Mouse (Mus musculus) hindbrain, embryonic 13.5 days (tissue): ENCODE data around the gene Cat. TPM values are rescaled to one million over a fixed set of nuclear protein-coding genes. Genes with fewer than 3 reads are reported as not detected.

Source experiments
- ATAC-seq: fragments of 200-750 bp; cut with Nextera tagmentation; 2 replicates; pipeline ENCODE4 v1.8.0; 2017; ENCODE audit warnings: moderate TSS enrichment; ENCODE audit not compliant: low FRiP score
- H3K27ac ChIP-seq: fragments of 300-500 bp; sonication (generic); 2 replicates; pipeline ENCODE4 v1.5.1; 2015; ENCODE audit warnings: inconsistent platforms, mild to moderate bottlenecking, moderate library complexity
- H3K27me3 ChIP-seq: fragments of 300-500 bp; sonication (generic); 2 replicates; pipeline ENCODE4 v1.6.1; 2015; ENCODE audit warnings: mild to moderate bottlenecking, inconsistent platforms
- H3K36me3 ChIP-seq: fragments of 300-500 bp; sonication (generic); 2 replicates; pipeline ENCODE4 v1.6.1; 2015; ENCODE audit warnings: mild to moderate bottlenecking, inconsistent platforms
- H3K4me1 ChIP-seq: fragments of 300-500 bp; sonication (generic); replicated peaks from 2 replicates; pipeline ENCODE4 v1.6.1; 2015; ENCODE audit warnings: inconsistent platforms
- H3K4me2 ChIP-seq: fragments of 300-500 bp; sonication (generic); 2 replicates; pipeline ENCODE4 v1.6.1; 2015; ENCODE audit warnings: inconsistent platforms, mild to moderate bottlenecking, moderate library complexity
- H3K4me3 ChIP-seq: fragments of 300-500 bp; sonication (generic); 2 replicates; pipeline ENCODE4 v1.5.1; 2015; ENCODE audit warnings: mild to moderate bottlenecking, inconsistent platforms
- H3K9ac ChIP-seq: fragments of 300-500 bp; sonication (generic); 2 replicates; pipeline ENCODE4 v1.6.1; 2015; ENCODE audit warnings: mild to moderate bottlenecking, inconsistent platforms
- H3K9me3 ChIP-seq: fragments of 300-500 bp; sonication (generic); 2 replicates; pipeline ENCODE4 v1.6.1; 2016; ENCODE audit warnings: inconsistent platforms
- WGBS: fragments of 180-500 bp; shearing (Covaris S2); methylation state at CpG from one replicate; pipeline ENCODE4 v1.1.7; 2015; 5-methylcytosine and 5-hydroxymethylcytosine counted together
- polyA plus RNA-seq: library from polyadenylated mRNA; unstranded; fragments of >200 nt; fragmentation: Nextera tagmentation; extraction: Ambion mirVana; gene quantifications from 2 replicates; pipeline ENCODE4 v1.2.1, GENCODE M21; 2015

Cat gene
- polyA plus RNA-seq, 1 experiment from 2014 or later = 74.1 TPM

DNA sequence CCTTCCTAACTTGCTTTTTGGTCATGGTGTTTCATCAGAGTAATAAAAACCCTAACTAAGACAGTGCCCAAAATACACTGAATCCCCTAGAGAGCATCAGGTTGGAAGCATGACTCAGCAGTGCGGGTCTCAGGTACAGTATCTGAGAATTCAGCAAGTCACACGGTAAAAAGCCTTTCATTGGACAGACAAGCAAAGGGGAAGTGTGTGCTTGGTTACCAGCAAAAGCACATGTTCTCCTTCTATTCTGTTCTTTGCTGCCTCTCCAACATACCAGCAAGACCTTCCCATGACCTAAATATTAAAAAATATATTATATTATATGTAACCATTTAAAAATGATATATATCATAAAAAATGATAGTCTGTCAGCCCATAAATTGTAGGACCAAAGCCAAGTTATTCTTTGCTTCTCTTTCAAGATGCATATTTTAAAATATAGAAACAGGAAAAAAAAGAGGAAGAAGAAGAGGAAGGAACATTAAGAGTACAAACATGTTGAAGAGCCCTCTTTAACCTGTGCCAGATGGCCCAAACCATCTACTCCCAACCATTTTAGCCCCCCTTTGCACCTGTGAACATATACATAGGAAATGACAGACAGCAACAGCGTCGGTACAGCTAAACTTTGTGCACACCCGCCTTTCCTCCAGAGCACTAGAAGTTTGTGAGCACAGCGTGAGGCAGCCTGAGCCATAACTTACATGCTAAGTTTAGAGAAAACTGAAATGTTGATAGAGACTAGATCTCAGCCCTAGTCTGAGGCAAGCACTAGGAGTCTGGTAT lies 10.9 kb upstream of the Cat start:
- H3K36me3 ChIP-seq = no peaks in the 10 kb centered on the region
- H3K27me3 ChIP-seq = no peaks in the 10 kb centered on the region
- no peak overlapping the region for H3K4me3 ChIP-seq
- H3K4me1 ChIP-seq = no peaks in the 10 kb centered on the region
- WGBS = 90% methylated on average over 6 of the region's 6 CpGs
- no peak overlapping the region for H3K4me2 ChIP-seq
- no peak for ATAC-seq
- no peak overlapping the region for H3K9ac ChIP-seq
- no peak overlapping the region for H3K27ac ChIP-seq
- H3K9me3 ChIP-seq = no peaks in the 10 kb centered on the region

DNA sequence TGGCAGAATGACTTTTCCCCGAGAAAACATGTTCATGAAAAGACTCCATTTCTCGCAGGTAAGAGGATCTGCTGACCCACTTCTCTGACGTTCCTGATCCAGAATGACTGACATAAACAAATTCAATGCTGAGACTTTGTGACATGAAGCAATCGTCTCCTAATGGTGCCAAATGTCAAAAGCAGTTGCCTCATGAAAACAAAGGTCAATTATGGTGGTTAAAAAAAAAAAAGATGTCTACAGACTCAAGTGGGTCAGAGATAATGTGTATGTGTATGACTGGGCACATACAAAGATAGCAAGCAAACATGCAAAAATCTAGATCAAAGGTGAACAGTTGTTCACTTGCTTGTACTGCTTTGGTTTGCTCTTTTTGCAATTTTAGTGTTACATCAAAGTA lies 8.9 kb upstream of the Cat start:
- H3K4me3 ChIP-seq = no peak overlapping the region

DNA sequence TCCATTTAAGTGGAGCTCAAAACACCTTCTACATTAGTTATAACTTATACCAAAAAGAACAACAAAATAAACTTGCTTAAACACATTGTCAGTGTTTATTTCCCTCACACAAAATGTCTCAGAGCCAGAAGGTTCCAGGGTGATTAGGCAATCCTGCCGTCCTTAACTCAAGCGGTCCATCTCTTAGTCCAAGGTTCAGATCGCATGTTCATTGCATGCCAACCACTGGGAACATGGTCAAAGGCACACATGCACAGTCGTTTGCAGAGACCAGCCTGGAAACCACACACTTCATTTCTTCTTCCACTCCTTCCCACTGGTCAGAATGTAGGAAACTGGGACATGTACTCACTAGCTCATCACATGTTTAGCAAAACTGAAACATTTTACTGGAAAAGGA lies 7.6 kb upstream of the Cat start:
- Histone ChIP-seq H3K27me3 (no peaks in the 10 kb centered on the region), H3K27ac (no peak overlapping the region), H3K36me3 (no peaks in the 10 kb centered on the region), H3K4me2 (no peak overlapping the region), H3K9ac (no peak overlapping the region), H3K4me3 (no peak overlapping the region), H3K4me1 (no peaks in the 10 kb centered on the region), H3K9me3 (no peaks in the 10 kb centered on the region)
- 92% methylated on average over 4 of the region's 4 CpGs for WGBS
- ATAC-seq = no peak

More for the DNA sequence above, 8.9 kb upstream of the Cat start:
- Histone ChIP-seq H3K4me1 (no peaks in the 10 kb centered on the region), H3K27me3 (no peaks in the 10 kb centered on the region), H3K9me3 (no peaks in the 10 kb centered on the region), H3K36me3 (no peaks in the 10 kb centered on the region), H3K9ac (no peak overlapping the region), H3K27ac (no peak overlapping the region), H3K4me2 (no peak overlapping the region)
- ATAC-seq = no peak
- 73% methylated on average over 4 of the region's 4 CpGs for WGBS

DNA sequence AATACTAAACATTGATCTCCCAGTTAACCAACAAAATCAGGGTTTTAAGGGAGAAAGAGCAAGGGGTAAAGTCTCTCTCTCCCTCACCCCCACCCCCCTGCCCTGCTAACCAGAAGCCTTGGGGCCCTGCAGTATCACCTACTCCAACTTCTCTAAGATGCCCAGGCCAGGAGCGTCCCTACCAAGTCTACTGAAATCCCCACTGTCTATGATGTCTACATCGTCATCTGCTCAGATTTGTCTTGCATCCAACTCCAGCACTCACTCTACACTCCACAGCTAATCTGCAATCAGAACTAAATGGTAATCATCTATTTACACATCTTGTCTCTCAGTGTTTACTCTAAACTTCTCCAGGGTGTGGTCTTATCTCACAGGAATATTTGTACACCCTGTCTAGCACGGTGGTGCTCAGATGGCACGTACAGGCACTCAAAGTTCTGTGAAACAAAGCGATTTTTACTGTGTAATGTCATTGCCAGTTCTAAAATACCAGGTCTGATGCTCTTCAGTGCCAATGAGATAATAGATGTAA lies 907 bp downstream of the Cat start:
- H3K27ac ChIP-seq = peak overlapping the region; percentile 97
- peak overlapping the region; percentile 79 for H3K4me3 ChIP-seq
- no peaks in the 10 kb centered on the region for H3K9me3 ChIP-seq
- H3K4me1 ChIP-seq = peaks cover 28% of the 10 kb centered on the region
- H3K36me3 ChIP-seq = 0 out of 2 replicates have a peak, but pooled peaks cover 4% of the 10 kb centered on the region
- H3K4me2 ChIP-seq = peak overlapping the region; percentile 76
- 51% methylated on average over 5 of the region's 5 CpGs for WGBS
- ATAC-seq = no peak
- peak overlapping the region; percentile 89 for H3K9ac ChIP-seq
- H3K27me3 ChIP-seq = no peaks in the 10 kb centered on the region

DNA sequence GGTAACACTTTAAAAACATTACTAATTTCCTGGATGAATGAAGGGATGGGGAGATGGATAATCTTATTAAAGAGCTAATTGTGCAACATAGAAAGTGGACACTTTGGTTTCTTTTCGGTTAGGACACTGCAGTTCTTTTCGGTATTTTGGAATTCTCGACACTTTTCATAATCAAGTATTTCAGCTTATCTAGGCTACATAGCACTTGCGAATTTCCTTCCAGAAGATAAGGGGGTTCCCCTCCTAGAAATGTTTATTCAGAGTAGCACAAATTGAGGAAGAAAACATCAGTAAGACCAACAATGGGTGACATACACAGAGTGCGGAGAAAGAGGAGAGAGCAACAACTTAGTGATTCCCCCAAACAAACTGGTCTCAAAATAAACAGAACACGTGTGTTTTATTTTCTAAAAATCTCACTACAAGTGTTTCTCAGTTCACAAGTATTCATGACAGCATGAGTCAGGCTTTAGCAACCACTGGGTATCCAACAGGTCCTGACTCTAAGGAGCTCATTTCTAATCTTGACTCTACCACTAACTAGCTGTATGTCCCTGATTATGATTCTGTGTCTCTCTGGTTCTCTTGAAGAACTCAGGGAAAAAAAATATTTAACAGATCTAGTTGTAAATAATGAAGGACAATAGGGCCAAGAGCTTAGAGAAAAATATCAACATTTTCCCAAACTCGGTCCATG lies 1.5 kb downstream of the Cat start:
- peak overlapping the region; percentile 79 for H3K4me3 ChIP-seq
- H3K27me3 ChIP-seq = no peaks in the 10 kb centered on the region
- 87% methylated on average over 7 of the region's 7 CpGs for WGBS
- no peak for ATAC-seq
- H3K27ac ChIP-seq = no peak overlapping the region
- H3K4me1 ChIP-seq = peaks cover 28% of the 10 kb centered on the region
- H3K9me3 ChIP-seq = no peaks in the 10 kb centered on the region
- 0 out of 2 replicates have a peak, but pooled peaks cover 4% of the 10 kb centered on the region for H3K36me3 ChIP-seq
- peak overlapping the region; percentile 89 for H3K9ac ChIP-seq
- peak overlapping the region; percentile 76 for H3K4me2 ChIP-seq

DNA sequence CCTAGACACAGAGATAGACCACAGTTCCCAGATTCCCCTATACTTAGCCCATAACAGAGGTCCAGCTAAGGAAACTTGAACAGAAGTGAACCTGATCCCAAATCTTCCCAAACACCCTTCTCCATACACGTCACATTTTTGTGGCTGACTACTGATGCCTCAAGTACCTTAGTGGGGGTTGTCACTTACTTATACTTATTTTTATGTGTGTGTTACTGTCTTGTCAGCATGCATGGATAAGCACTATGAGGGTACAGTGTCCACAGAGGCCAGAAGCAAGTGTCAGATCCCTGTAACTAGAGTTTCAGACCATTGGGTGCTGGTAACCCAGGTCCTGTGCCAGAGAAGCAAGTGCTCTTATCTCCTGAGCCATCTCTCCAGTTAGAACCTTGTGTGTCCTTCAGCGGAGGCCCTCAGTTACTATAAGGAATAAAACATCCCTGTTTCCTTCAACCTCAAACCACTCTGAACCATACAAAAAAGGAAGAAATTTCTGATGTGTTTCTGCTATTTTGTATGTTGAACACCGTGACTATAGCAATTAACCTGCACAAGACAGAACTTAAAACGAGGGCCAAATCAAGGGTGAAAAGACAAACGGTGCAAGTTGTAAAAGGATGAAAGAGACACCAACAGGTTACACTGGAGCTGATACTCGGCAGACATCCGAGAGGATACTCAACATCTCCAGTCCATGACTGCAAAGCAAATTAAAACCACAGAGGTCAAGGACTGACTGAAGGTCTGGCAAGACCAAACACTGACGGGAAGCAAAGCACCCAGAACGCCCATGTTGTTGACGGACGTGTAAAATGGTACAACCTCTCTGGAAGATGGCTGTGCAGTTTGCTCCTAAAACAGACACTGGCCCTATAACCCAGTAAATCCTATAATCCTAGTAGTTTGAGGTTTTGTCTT lies 3.4 kb downstream of the Cat start:
- Histone ChIP-seq H3K4me2 (no peak overlapping the region), H3K36me3 (0 out of 2 replicates have a peak, but pooled peaks cover 4% of the 10 kb centered on the region)

DNA sequence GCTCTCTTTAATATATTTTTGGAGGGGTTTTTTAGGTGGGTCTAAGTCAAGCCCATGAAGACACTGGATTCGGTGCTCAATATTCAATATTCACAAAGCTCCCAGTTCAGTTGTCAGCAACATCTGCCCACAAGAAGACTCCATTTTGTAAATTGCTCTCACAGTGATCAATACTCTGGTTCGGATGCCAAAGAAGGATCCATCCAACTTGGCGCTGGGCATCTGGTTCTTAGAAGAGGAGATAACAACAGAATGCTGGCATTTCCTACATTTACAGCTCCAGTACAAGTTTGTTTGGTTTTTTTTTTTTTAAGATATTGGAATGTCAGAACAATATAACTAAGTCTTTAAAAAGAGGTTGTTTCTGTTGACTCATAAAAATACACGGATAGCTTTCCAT lies 4.1 kb downstream of the Cat start:
- H3K27me3 ChIP-seq = no peaks in the 10 kb centered on the region
- no peak overlapping the region for H3K27ac ChIP-seq
- H3K9me3 ChIP-seq = no peaks in the 10 kb centered on the region
- WGBS = 95% methylated on average over 4 of the region's 4 CpGs
- peaks cover 4% of the 10 kb centered on the region; the same call in 1 of the 2 replicates for H3K36me3 ChIP-seq
- H3K4me2 ChIP-seq = no peak overlapping the region
- no peak for ATAC-seq
- no peak overlapping the region for H3K4me3 ChIP-seq
- peaks cover 28% of the 10 kb centered on the region for H3K4me1 ChIP-seq
- H3K9ac ChIP-seq = no peak overlapping the region

More for the DNA sequence above, 3.4 kb downstream of the Cat start:
- Histone ChIP-seq H3K4me1 (peaks cover 28% of the 10 kb centered on the region), H3K9me3 (no peaks in the 10 kb centered on the region), H3K9ac (no peak overlapping the region), H3K4me3 (no peak overlapping the region), H3K27ac (no peak overlapping the region), H3K27me3 (no peaks in the 10 kb centered on the region)
- 89% methylated on average over 11 of the region's 11 CpGs for WGBS
- ATAC-seq = no peak

DNA sequence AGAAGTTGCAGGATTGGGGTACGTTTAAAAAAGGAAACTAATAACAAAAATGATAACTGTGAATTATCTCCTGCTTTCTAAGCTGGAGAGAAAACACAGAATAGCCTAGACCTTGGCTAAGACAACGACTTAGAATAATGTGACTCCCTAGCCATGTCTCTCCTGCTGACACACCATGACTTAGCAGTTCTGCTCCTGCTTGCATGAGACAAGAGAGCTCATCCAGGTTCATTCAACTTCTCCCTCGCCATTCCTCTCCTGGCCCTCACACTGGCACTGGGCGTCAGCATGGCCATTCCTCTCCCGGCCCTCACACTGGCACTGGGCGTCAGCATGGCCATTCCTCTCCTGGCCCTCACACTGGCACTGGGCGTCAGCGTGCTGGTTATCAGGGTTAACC lies 4.7 kb downstream of the Cat start:
- Histone ChIP-seq H3K4me1 (peaks cover 25% of the 10 kb centered on the region), H3K27me3 (no peaks in the 10 kb centered on the region), H3K4me2 (no peak overlapping the region), H3K9me3 (no peaks in the 10 kb centered on the region), H3K4me3 (no peak overlapping the region), H3K9ac (no peak overlapping the region), H3K36me3 (peaks cover 10% of the 10 kb centered on the region), H3K27ac (no peak overlapping the region)
- WGBS = 85% methylated on average over 8 of the region's 8 CpGs
- no peak for ATAC-seq

DNA sequence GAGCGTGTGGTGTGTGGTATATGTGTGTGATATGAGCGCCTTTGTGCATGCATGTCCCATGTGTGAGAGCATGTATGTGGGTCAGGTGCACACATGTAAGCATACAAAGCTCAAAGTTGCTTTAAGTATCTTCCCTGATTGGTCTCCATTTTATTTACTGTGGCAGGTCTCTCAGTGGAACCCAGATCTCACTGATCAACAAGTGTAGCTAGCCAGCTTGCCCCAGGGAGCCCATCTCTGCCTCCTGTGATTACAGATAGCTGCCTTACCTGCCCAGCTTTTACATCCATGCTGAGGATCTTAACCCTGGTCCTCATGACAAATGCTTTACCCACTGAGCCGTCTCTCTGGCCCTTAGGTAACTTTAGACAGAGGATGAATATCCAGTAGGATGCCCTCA lies 6.6 kb downstream of the Cat start:
- WGBS = 94% methylated on average over 3 of the region's 3 CpGs

DNA sequence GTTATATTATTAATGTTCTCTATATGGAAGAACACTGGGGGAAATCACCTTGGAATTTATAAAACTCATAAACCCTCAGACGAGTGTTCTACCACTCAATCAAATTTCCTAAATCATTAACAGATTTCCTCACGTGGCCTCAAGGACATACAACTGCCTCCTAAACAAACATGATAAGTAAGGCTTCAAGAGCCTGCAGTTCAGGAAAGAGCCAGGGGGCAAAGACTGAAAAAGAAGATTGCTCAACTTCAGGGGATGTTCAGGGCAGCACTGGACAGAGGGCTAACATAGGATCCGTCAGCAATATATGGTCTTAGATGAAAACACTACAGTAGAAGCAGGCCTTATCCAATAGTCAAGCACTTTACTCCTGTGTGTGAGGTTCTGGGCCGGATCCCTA lies 7.5 kb downstream of the Cat start:
- peaks cover 35% of the 10 kb centered on the region for H3K36me3 ChIP-seq
- 81% methylated on average over 4 of the region's 4 CpGs for WGBS
- no peak overlapping the region for H3K4me2 ChIP-seq
- H3K4me1 ChIP-seq = peaks cover 4% of the 10 kb centered on the region; the same call in 1 of the 2 replicates
- H3K9ac ChIP-seq = no peak overlapping the region
- no peak overlapping the region for H3K27ac ChIP-seq
- H3K9me3 ChIP-seq = no peaks in the 10 kb centered on the region
- H3K4me3 ChIP-seq = no peak overlapping the region
- H3K27me3 ChIP-seq = no peaks in the 10 kb centered on the region
- no peak for ATAC-seq

More for the DNA sequence above, 6.6 kb downstream of the Cat start:
- Histone ChIP-seq H3K9me3 (no peaks in the 10 kb centered on the region), H3K4me2 (no peak overlapping the region), H3K4me1 (peaks cover 12% of the 10 kb centered on the region), H3K36me3 (peaks cover 27% of the 10 kb centered on the region), H3K9ac (no peak overlapping the region), H3K27me3 (no peaks in the 10 kb centered on the region), H3K4me3 (no peak overlapping the region), H3K27ac (no peak overlapping the region)
- no peak for ATAC-seq

DNA sequence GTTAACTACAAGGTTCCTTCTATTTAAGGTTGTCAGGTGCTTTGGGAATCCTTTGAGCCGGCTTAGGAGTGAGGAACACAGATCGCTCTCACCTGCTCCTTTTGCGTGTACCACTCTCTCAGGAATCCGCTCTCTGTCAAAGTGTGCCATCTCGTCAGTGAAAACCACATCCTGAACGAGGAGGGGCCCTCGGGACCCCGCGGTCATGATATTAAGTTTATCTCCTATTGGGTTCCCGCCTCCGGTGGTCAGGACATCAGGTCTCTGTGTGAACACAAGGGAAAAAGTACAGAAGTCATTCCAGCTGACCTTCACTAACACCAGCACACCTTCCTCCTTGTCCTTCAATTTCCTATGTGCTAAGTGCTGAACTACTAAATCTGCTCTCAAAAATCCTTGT lies 8.3 kb downstream of the Cat start:
- H3K9me3 ChIP-seq = no peaks in the 10 kb centered on the region
- H3K4me2 ChIP-seq = no peak overlapping the region
- no peak overlapping the region for H3K9ac ChIP-seq
- H3K4me3 ChIP-seq = no peak overlapping the region
- H3K27me3 ChIP-seq = no peaks in the 10 kb centered on the region
- peaks cover 38% of the 10 kb centered on the region for H3K36me3 ChIP-seq
- ATAC-seq = no peak
- H3K4me1 ChIP-seq = no peaks in the 10 kb centered on the region; the same call in 1 of the 2 replicates
- 90% methylated on average over 11 of the region's 11 CpGs for WGBS
- H3K27ac ChIP-seq = no peak overlapping the region

DNA sequence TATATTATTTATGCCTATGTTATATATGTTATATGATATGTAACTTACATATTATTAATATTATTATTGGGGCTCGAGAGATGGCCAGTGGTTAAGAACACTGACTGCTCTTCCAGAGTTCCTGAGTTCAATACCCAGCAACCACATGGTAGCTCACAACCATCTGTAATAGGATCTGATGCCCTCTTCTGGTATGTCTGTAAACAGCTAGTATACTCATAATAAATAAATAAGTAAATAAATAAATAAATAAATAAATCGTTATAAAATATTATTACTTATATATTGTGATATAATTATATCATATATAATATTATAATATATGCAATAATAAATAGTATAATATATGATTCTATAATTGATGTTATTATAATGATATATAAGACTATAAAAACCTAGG lies 8.8 kb downstream of the Cat start:
- Histone ChIP-seq H3K4me2 (no peak overlapping the region), H3K9ac (no peak overlapping the region), H3K27me3 (no peaks in the 10 kb centered on the region), H3K36me3 (peaks cover 39% of the 10 kb centered on the region), H3K4me3 (no peak overlapping the region), H3K9me3 (no peaks in the 10 kb centered on the region), H3K27ac (no peak overlapping the region), H3K4me1 (no peaks in the 10 kb centered on the region)
- no peak for ATAC-seq
- 90% methylated on average over 2 of the region's 2 CpGs for WGBS
